Mouse (Mus musculus): ENCODE data around the gene Meaf6.

GRCm38 (mm10) chr4:125114638-125115037 lies 29.7 kb downstream of the Meaf6 start:
- peak; percentile 85 for TF ChIP-seq CTCF (IDR thresholded peaks at IDR 0.05; ENCODE audit: borderline replicate concordance, extremely low read depth, insufficient read depth, insufficient read length)
- no peak for TF ChIP-seq POLR2A (IDR thresholded peaks at IDR 0.05; ENCODE audit: borderline replicate concordance, extremely low read depth, insufficient read depth, insufficient read length, poor library complexity, severe bottlenecking)
